In genomic region chr13:57637080-57637572, GRCm38 (mm10) we compare ENCODE assay signal across 16 mouse cellular contexts.
DNase-seq lines count a peak whose midpoint lies in the region; ATAC-seq and TF ChIP-seq lines count a peak whose summit lies in the region.
"Had no signal": no experiment of that assay in that cellular context is flagged by ENCODE, and none has a peak within 500 bp of the region (broad histone marks: within the 10 kb centered on the region; RNA-seq: fewer than 3 reads in every experiment).

No protein-coding gene starts in this region.

- DNase-seq in heart, adult 11 months = peak; percentile 61
- no peak for DNase-seq in heart, adult 8-10 months (ENCODE audit: low spot score)
- DNase-seq in midbrain, embryonic 10.5 days (ENCODE audit: low spot score) = no peak
- peak; percentile 74 for DNase-seq in cerebellum, adult 9-11 months
- DNase-seq in midbrain, postnatal 0 days (ENCODE audit: low spot score) = no peak
- DNase-seq in lung, postnatal 4 days = no peak
- no peak for DNase-seq in adrenal gland, postnatal 10 days
- DNase-seq: adrenal gland, postnatal 36 days; layer of hippocampus, adult 9-11 months; liver, embryonic 13.5 days; lung, postnatal 10 days; thymus, postnatal 36 days had no signal

- H3K27ac ChIP-seq in midbrain, embryonic 15.5 days = peak overlapping the region; percentile 29; the same call in 1 of the 2 replicates
- H3K27ac ChIP-seq in midbrain, embryonic 10.5 days (replicated peaks) = no peak overlapping the region
- H3K27ac ChIP-seq in midbrain, postnatal 0 days (ENCODE audit: low read depth, low read length) = no peak overlapping the region
- H3K27ac ChIP-seq: embryonic facial prominence, embryonic 15.5 days; kidney, postnatal 0 days; limb, embryonic 10.5 days; liver, embryonic 13.5 days had no signal

- H3K4me3 ChIP-seq in midbrain, embryonic 15.5 days = no peak overlapping the region
- no peak overlapping the region for H3K4me3 ChIP-seq in midbrain, embryonic 10.5 days
- no peak overlapping the region for H3K4me3 ChIP-seq in midbrain, postnatal 0 days (ENCODE audit: low read depth, low read length)
- H3K4me3 ChIP-seq: embryonic facial prominence, embryonic 15.5 days; limb, embryonic 10.5 days; liver, embryonic 13.5 days had no signal

- H3K36me3 ChIP-seq in midbrain, embryonic 15.5 days (replicated peaks) = no peaks in the 10 kb centered on the region
- H3K36me3 ChIP-seq in midbrain, embryonic 10.5 days = no peaks in the 10 kb centered on the region
- no peaks in the 10 kb centered on the region for H3K36me3 ChIP-seq in midbrain, postnatal 0 days (ENCODE audit: insufficient read depth, low read length)
- H3K36me3 ChIP-seq: embryonic facial prominence, embryonic 15.5 days; limb, embryonic 10.5 days; liver, embryonic 13.5 days had no signal

- peaks cover 25% of the 10 kb centered on the region for H3K4me1 ChIP-seq in midbrain, embryonic 15.5 days
- peaks cover 14% of the 10 kb centered on the region for H3K4me1 ChIP-seq in midbrain, embryonic 10.5 days
- peaks cover 9% of the 10 kb centered on the region for H3K4me1 ChIP-seq in midbrain, postnatal 0 days (ENCODE audit: insufficient read depth, low read length)
- H3K4me1 ChIP-seq: embryonic facial prominence, embryonic 15.5 days had no signal

- ATAC-seq in midbrain, embryonic 15.5 days (replicated peaks) = no peak
- no peak for ATAC-seq in midbrain, postnatal 0 days (ENCODE audit: low FRiP score)

- no peak for TF ChIP-seq CTCF in midbrain, postnatal 0 days (IDR thresholded peaks at IDR 0.05)

- no peaks in the 10 kb centered on the region for H3K9me3 ChIP-seq in midbrain, embryonic 15.5 days
- H3K9me3 ChIP-seq in midbrain, embryonic 10.5 days (replicated peaks) = no peaks in the 10 kb centered on the region; the same call in 1 of the 2 replicates
- no peaks in the 10 kb centered on the region for H3K9me3 ChIP-seq in midbrain, postnatal 0 days (ENCODE audit: low read length)
- H3K9me3 ChIP-seq: embryonic facial prominence, embryonic 15.5 days; limb, embryonic 10.5 days; liver, embryonic 13.5 days had no signal

- H3K4me2 ChIP-seq in midbrain, embryonic 15.5 days = peak overlapping the region; percentile 10; the same call in 1 of the 2 replicates
- 0 out of 2 replicates have a peak overlapping the region, but pooled peaks have one; percentile 12 for H3K4me2 ChIP-seq in midbrain, postnatal 0 days (ENCODE audit: low read depth, low read length, poor library complexity, severe bottlenecking)
- H3K4me2 ChIP-seq: embryonic facial prominence, embryonic 15.5 days; liver, embryonic 13.5 days had no signal

- 54% methylated on average over 10 of the region's 10 CpGs for WGBS in midbrain, embryonic 15.5 days
- WGBS in midbrain, embryonic 10.5 days = 91% methylated on average over 10 of the region's 10 CpGs
- WGBS in midbrain, postnatal 0 days = 60% methylated on average over 10 of the region's 10 CpGs

- H3K9ac ChIP-seq in midbrain, embryonic 15.5 days = no peak overlapping the region
- no peak overlapping the region for H3K9ac ChIP-seq in midbrain, postnatal 0 days (replicated peaks; ENCODE audit: low read length, poor library complexity, severe bottlenecking)
- H3K9ac ChIP-seq: embryonic facial prominence, embryonic 15.5 days; liver, embryonic 13.5 days had no signal

- H3K27me3 ChIP-seq in midbrain, embryonic 15.5 days (replicated peaks) = no peaks in the 10 kb centered on the region
- 0 out of 2 replicates have a peak, but pooled peaks cover 7% of the 10 kb centered on the region for H3K27me3 ChIP-seq in midbrain, embryonic 10.5 days (ENCODE audit: low read depth, poor library complexity, severe bottlenecking)
- no peaks in the 10 kb centered on the region; the same call in 1 of the 2 replicates for H3K27me3 ChIP-seq in midbrain, postnatal 0 days (ENCODE audit: insufficient read depth, low read length)
- H3K27me3 ChIP-seq: embryonic facial prominence, embryonic 15.5 days had no signal

Comparison
In these comparisons a context has a peak if more than half of its experiments do, and no peak if none do; other contexts are left out.
1. DNase-seq: peak in heart, adult 11 months (single experiment) and cerebellum, adult 9-11 months (single experiment); none in heart, adult 8-10 months (single experiment), midbrain, embryonic 10.5 days (single experiment), midbrain, postnatal 0 days (single experiment), lung, postnatal 4 days (0 of 2) and adrenal gland, postnatal 10 days (single experiment).